Comparison of ENCODE assay signal across 8 mouse cellular contexts in genomic region chr2:61454311-61454728, GRCm38 (mm10).
A peak's percentile ranks its signal among the peaks of the same experiment; 100 is the strongest.
DNase-seq lines count a peak whose midpoint lies in the region; ATAC-seq and TF ChIP-seq lines count a peak whose summit lies in the region.

No protein-coding gene starts in this region.

- no peak overlapping the region for H3K27ac ChIP-seq in ES-E14 (ENCODE audit: insufficient read depth, low read depth, low read length, poor library complexity, severe bottlenecking)
- H3K27ac ChIP-seq in lung, embryonic 15.5 days = 0 out of 2 replicates have a peak overlapping the region, but pooled peaks have one; percentile 20

- no peak overlapping the region for H3K9ac ChIP-seq in ES-E14 (ENCODE audit: insufficient read depth, low read depth, low read length, poor library complexity, severe bottlenecking)
- peak overlapping the region; percentile 29; the same call in 1 of the 2 replicates for H3K9ac ChIP-seq in lung, embryonic 15.5 days

- ATAC-seq in hematopoietic stem cell, adult 5-6 weeks (replicated peaks in 1 of 2; ENCODE audit: insufficient read depth in 1 of 2, low FRiP score in 2 of 2, low TSS enrichment in 1 of 2, low read depth in 1 of 2, poor library complexity in 2 of 2, severe bottlenecking in 2 of 2) = peak; percentile 62 to 77
- ATAC-seq in lung, embryonic 15.5 days (ENCODE audit: borderline replicate concordance, extremely low read depth, low FRiP score, low TSS enrichment) = peak; percentile 55; the same call in 1 of the 2 replicates

- no peak overlapping the region; a peak in 1 of 4 replicates for H3K4me3 ChIP-seq in ES-E14 (ENCODE audit: insufficient read depth in 1 of 2, low read depth in 1 of 2, low read length in 2 of 2, poor library complexity in 1 of 2, severe bottlenecking in 1 of 2)
- peak overlapping the region; percentile 41 for H3K4me3 ChIP-seq in lung, embryonic 15.5 days

- 3% methylated on average over 12 of the region's 12 CpGs for WGBS in lung, embryonic 15.5 days

- H3K9me3 ChIP-seq in ES-E14 (ENCODE audit: control insufficient read depth, insufficient read depth, low read depth, low read length) = no peaks in the 10 kb centered on the region
- H3K9me3 ChIP-seq in lung, embryonic 15.5 days = no peaks in the 10 kb centered on the region

- H3K4me2 ChIP-seq in lung, embryonic 15.5 days = peak overlapping the region; percentile 62

- no peaks in the 10 kb centered on the region for H3K36me3 ChIP-seq in ES-E14 (ENCODE audit: control insufficient read depth, insufficient read depth, low read length, poor library complexity, severe bottlenecking)
- H3K36me3 ChIP-seq in lung, embryonic 15.5 days = no peaks in the 10 kb centered on the region

- peak; percentile 70 for DNase-seq in ES-E14 (ENCODE audit: low read depth, low spot score)
- DNase-seq in cerebellum, adult 11-12 months = peak; percentile 62
- DNase-seq in forelimb bud, embryonic 11.5 days (ENCODE audit: low read depth, low spot score) = peak; percentile 95
- peak; percentile 66 to 92 for DNase-seq in layer of hippocampus, adult 8-10 months (ENCODE audit: low spot score in 2 of 2)
- peak; percentile 80 for DNase-seq in ovary, postnatal 10 days (ENCODE audit: low spot score)
- DNase-seq in thymus, postnatal 0 days (ENCODE audit: low spot score) = peak; percentile 83

- H3K27me3 ChIP-seq in lung, embryonic 15.5 days = no peaks in the 10 kb centered on the region

- peaks cover 0 to 2% of the 10 kb centered on the region in 2 experiments; a peak in 1 of 4 replicates for H3K4me1 ChIP-seq in ES-E14 (ENCODE audit: control insufficient read depth in 2 of 2, insufficient read depth in 2 of 2, low read length in 2 of 2, poor library complexity in 1 of 2)
- peaks cover 7% of the 10 kb centered on the region for H3K4me1 ChIP-seq in lung, embryonic 15.5 days

- in situ Hi-C loops in ES-E14 (cut with MboI; ENCODE audit: low sequenced_read_pairs in 2 of 2, unreplicated experiment in 2 of 2) = loop anchor here in 1 of 2 experiments (25.0 kb wide), 1 partner anchor 717 kb away; no protein-coding TSS in a partner anchor

TF ChIP-seq in ES-E14, 5 proteins besides CTCF, POLR2A, EP300 and RAD21:
- no peak for TF ChIP-seq HCFC1 (IDR thresholded peaks at IDR 0.05; ENCODE audit: borderline replicate concordance, insufficient read depth, low read length)
- TF ChIP-seq MAFK (IDR thresholded peaks at IDR 0.05; ENCODE audit: insufficient read depth, low read depth, low read length) = peak; percentile 85
- TF ChIP-seq ZC3H11A (IDR thresholded peaks at IDR 0.05; ENCODE audit: borderline replicate concordance, low read depth, low read length) = peak; percentile 96
- no peak for TF ChIP-seq ZNF384 (IDR thresholded peaks at IDR 0.05; ENCODE audit: low read depth, low read length)
- TF ChIP-seq CHD2 (IDR thresholded peaks at IDR 0.05; ENCODE audit: low read depth, low read length) = no peak
